Mouse (Mus musculus) spleen, adult 2 months (tissue): Measurements from ENCODE around the gene Kansl3.

Experiments
- CTCF ChIP-seq: fragments of 200-500 bp; IDR thresholded peaks from 2 replicates; pipeline ENCODE4 v1.5.1; 2011; ENCODE audit warnings: mild to moderate bottlenecking, inconsistent platforms; ENCODE audit not compliant: insufficient read depth, insufficient read length, insufficient replicate concordance; ENCODE audit errors: extremely low read depth
- POLR2A ChIP-seq: fragments of 200-500 bp; IDR thresholded peaks from 2 replicates; pipeline ENCODE4 v1.6.1; 2011; ENCODE audit warnings: low read depth, low read length, inconsistent platforms

DNA sequence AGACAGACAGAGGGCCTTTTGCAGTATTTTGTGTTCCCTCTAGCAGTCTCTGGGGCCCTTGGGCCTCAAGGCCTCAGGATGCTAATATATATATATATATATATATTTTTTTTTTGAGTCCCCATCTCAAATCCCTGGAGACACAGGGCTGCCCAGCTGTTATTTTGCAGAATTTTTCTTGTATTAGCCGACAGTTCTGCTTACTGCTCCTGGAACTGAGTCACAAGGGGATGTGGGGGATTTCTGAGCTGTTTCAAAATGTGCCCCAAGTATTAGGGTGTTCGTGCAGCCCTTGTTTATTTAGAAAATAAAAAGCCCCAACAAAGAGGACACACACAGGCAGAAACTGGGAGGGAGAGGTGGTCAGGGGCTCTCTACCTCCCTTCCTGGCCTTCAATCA, 69.3 kb downstream of the Kansl3 start:
- TF ChIP-seq CTCF (no peak), POLR2A (no peak)
